Mouse (Mus musculus) layer of hippocampus, postnatal 25 days (tissue): Measurements from ENCODE around the gene Rgl2. TPM values are rescaled to one million over a fixed set of nuclear protein-coding genes. Genes with fewer than 3 reads are reported as not detected.
"Not testable (repeated sequence)": the region's sequence is repeated elsewhere in the genome, so short reads cannot be mapped to it uniquely, and the experiment has no call there.

ENCODE experiments used
- DNase-seq, 2 experiments: peaks; one replicate each; pipeline ENCODE4 v3.0.0; 2022; ENCODE audit warnings: mixed read lengths in 2 of 2, low spot score in 1 of 2; ENCODE audit errors: extremely low spot score in 1 of 2
- total RNA-seq, 2 experiments: library from RNA; stranded (reverse); gene quantifications; 2 replicates each; pipeline ENCODE4 v1.2.3; 2021

Gene Rgl2
- total RNA-seq = 10 to 100 TPM; 53.4 to 72.7 TPM

- DNase-seq = peak; percentile 93
Observed at GRCm38 (mm10) chr17:33929371-33930279, at the start of gene Rgl2. Gene Rgl2, plus strand, starts transcription at chr17:33929543.

GRCm38 (mm10) chr17:33884320-33884719, 45.0 kb upstream of the Rgl2 start:
- DNase-seq = not testable (repeated sequence)

- not testable (repeated sequence) for DNase-seq
Observed at GRCm38 (mm10) chr17:33887802-33888201, 41.5 kb upstream of the Rgl2 start.

GRCm38 (mm10) chr17:33888230-33888629, 41.1 kb upstream of the Rgl2 start:
- DNase-seq = not testable (repeated sequence)

- DNase-seq = not testable (repeated sequence)
Observed at GRCm38 (mm10) chr17:33889941-33890532, 39.3 kb upstream of the Rgl2 start.

- peak; percentile 99 to 100 for DNase-seq
Observed at GRCm38 (mm10) chr17:33890533-33891059, 38.7 kb upstream of the Rgl2 start, which contains the start of gene Kifc1. Gene Kifc1, minus strand, starts transcription at chr17:33890661.

GRCm38 (mm10) chr17:33891357-33891756, 38.0 kb upstream of the Rgl2 start:
- DNase-seq = no peak

- not testable (repeated sequence) for DNase-seq
Observed at GRCm38 (mm10) chr17:33891892-33892291, 37.5 kb upstream of the Rgl2 start.

- DNase-seq = no peak
Observed at GRCm38 (mm10) chr17:33892429-33892828, 36.9 kb upstream of the Rgl2 start.

GRCm38 (mm10) chr17:33893011-33893410, 36.3 kb upstream of the Rgl2 start:
- not testable (repeated sequence) for DNase-seq

GRCm38 (mm10) chr17:33897114-33897794, 32.1 kb upstream of the Rgl2 start:
- no peak for DNase-seq

GRCm38 (mm10) chr17:33898193-33898592, 31.1 kb upstream of the Rgl2 start:
- not testable (repeated sequence) for DNase-seq

- no peak for DNase-seq
Observed at GRCm38 (mm10) chr17:33899642-33900041, 29.7 kb upstream of the Rgl2 start.

- no peak for DNase-seq
Observed at GRCm38 (mm10) chr17:33900281-33900988, 28.9 kb upstream of the Rgl2 start.

- no peak for DNase-seq
Observed at GRCm38 (mm10) chr17:33900989-33901314, 28.4 kb upstream of the Rgl2 start.

- DNase-seq = no peak
Observed at GRCm38 (mm10) chr17:33901653-33902052, 27.7 kb upstream of the Rgl2 start.

- no peak for DNase-seq
Observed at GRCm38 (mm10) chr17:33902079-33902478, 27.3 kb upstream of the Rgl2 start.

GRCm38 (mm10) chr17:33902491-33902890, 26.9 kb upstream of the Rgl2 start:
- DNase-seq = no peak

- DNase-seq = not testable (repeated sequence)
Observed at GRCm38 (mm10) chr17:33903911-33904651, 25.3 kb upstream of the Rgl2 start.
